Mouse (Mus musculus) neural tube, embryonic 10.5 days (tissue): ENCODE results near the gene Fam171a1.
A peak's percentile ranks its signal among the peaks of the same experiment; 100 is the strongest.
"Not testable (repeated sequence)": the region's sequence is repeated elsewhere in the genome, so short reads cannot be mapped to it uniquely, and the experiment has no call there.

ENCODE experiments used
- DNase-seq: peaks from one replicate; pipeline ENCODE4 v3.0.0-alpha.2; 2017; ENCODE audit warnings: low spot score; ENCODE audit errors: extremely low spot score

The Fam171a1 gene

GRCm38 (mm10) chr2:3171774-3172173 is 57.8 kb downstream of the Fam171a1 start:
- no peak for DNase-seq

GRCm38 (mm10) chr2:3172656-3173055 is 58.6 kb downstream of the Fam171a1 start:
- DNase-seq = no peak

GRCm38 (mm10) chr2:3174890-3175289 is 60.9 kb downstream of the Fam171a1 start:
- DNase-seq = no peak

GRCm38 (mm10) chr2:3175988-3176387 is 62.0 kb downstream of the Fam171a1 start:
- DNase-seq = not testable (repeated sequence)

- DNase-seq = no peak
These were observed 62.7 kb downstream of the Fam171a1 start for GRCm38 (mm10) chr2:3176751-3177150.

- no peak for DNase-seq
These were observed 66.5 kb downstream of the Fam171a1 start for GRCm38 (mm10) chr2:3180550-3180949.

- DNase-seq = no peak
These were observed 69.6 kb downstream of the Fam171a1 start for GRCm38 (mm10) chr2:3183656-3184055.

- no peak for DNase-seq
These were observed 71.3 kb downstream of the Fam171a1 start for GRCm38 (mm10) chr2:3185335-3185734.

GRCm38 (mm10) chr2:3188745-3189475 is 74.9 kb downstream of the Fam171a1 start:
- DNase-seq = no peak

GRCm38 (mm10) chr2:3191149-3191548 is 77.1 kb downstream of the Fam171a1 start:
- DNase-seq = no peak

- DNase-seq = no peak
These were observed 81.5 kb downstream of the Fam171a1 start for GRCm38 (mm10) chr2:3195511-3195910.

- DNase-seq = no peak
These were observed 86.4 kb downstream of the Fam171a1 start for GRCm38 (mm10) chr2:3200422-3200821.

- no peak for DNase-seq
These were observed 93.1 kb downstream of the Fam171a1 start for GRCm38 (mm10) chr2:3206975-3207642.

GRCm38 (mm10) chr2:3215480-3215879 is 101.5 kb downstream of the Fam171a1 start:
- no peak for DNase-seq

- no peak for DNase-seq
These were observed 102.6 kb downstream of the Fam171a1 start for GRCm38 (mm10) chr2:3216617-3217016.

- not testable (repeated sequence) for DNase-seq
These were observed 103.6 kb downstream of the Fam171a1 start for GRCm38 (mm10) chr2:3217577-3217976.

- no peak for DNase-seq
These were observed 104.2 kb downstream of the Fam171a1 start for GRCm38 (mm10) chr2:3218225-3218624.

- no peak for DNase-seq
These were observed 114.5 kb downstream of the Fam171a1 start for GRCm38 (mm10) chr2:3228475-3228874.

GRCm38 (mm10) chr2:3229060-3229459 is 115.0 kb downstream of the Fam171a1 start:
- DNase-seq = peak; percentile 37

GRCm38 (mm10) chr2:3239255-3239654 is 125.2 kb downstream of the Fam171a1 start:
- no peak for DNase-seq

GRCm38 (mm10) chr2:3244251-3244650 is 130.2 kb downstream of the Fam171a1 start:
- no peak for DNase-seq

- no peak for DNase-seq
These were observed 137.3 kb downstream of the Fam171a1 start for GRCm38 (mm10) chr2:3251309-3251708.

- no peak for DNase-seq
These were observed 152.4 kb downstream of the Fam171a1 start for GRCm38 (mm10) chr2:3266466-3266865.
